Mouse (Mus musculus): ENCODE measurements around the gene Olfr361.
"Not testable (repeated sequence)": the region's sequence is repeated elsewhere in the genome, so short reads cannot be mapped to it uniquely, and the experiment has no call there.

The Olfr361 gene

GRCm38 (mm10) chr2:37089190-37089589 lies at the start of gene Olfr361:
Gene Olfr361, minus strand, starts transcription at chr2:37089290.
- DNase-seq (ENCODE audit: extremely low read depth, insufficient read length, low spot score) = not testable (repeated sequence)

GRCm38 (mm10) chr2:37117810-37118209 lies 28.7 kb upstream of the Olfr361 start, which contains the start of gene Olfr362:
Gene Olfr362, minus strand, starts transcription at chr2:37117910.
- DNase-seq (ENCODE audit: extremely low read depth, insufficient read length, low spot score) = no peak

GRCm38 (mm10) chr2:37065446-37065845 lies 23.6 kb downstream of the Olfr361 start, which contains the start of gene Olfr360:
Gene Olfr360, plus strand, starts transcription at chr2:37065746.
- no peak for DNase-seq (ENCODE audit: extremely low read depth, insufficient read length, low spot score)

Data from 3134 (cell line).